Mouse (Mus musculus): ENCODE measurements around the gene Polr2f.

GRCm38 (mm10) chr15:79162301-79162700 is 21.5 kb downstream of the Polr2f start:
- TF ChIP-seq CTCF (IDR thresholded peaks at IDR 0.05; ENCODE audit: extremely low read depth, insufficient read depth, low read length) (no peak), POLR2A (IDR thresholded peaks at IDR 0.05; ENCODE audit: extremely low read depth, insufficient read depth, low read length) (no peak)

All from cortical plate, adult 2 months (tissue).